Mouse (Mus musculus): ENCODE data around the gene Trappc1. TPM values are rescaled to one million over a fixed set of nuclear protein-coding genes. Genes with fewer than 3 reads are reported as not detected.
A peak's percentile ranks its signal among the peaks of the same experiment; 100 is the strongest.

Gene Trappc1
- total and polyA plus RNA-seq, 3 experiments: 58.6 to 89.8 TPM; not detected in 1

GRCm38 (mm10) chr11:69366157-69366854 lies 42.5 kb downstream of the Trappc1 start (continued):
- TF ChIP-seq RCOR1 (IDR thresholded peaks at IDR 0.05; ENCODE audit: low read depth, low read length) (peak; percentile 88), MXI1 (IDR thresholded peaks at IDR 0.05; ENCODE audit: low read depth, low read length) (peak; percentile 45; the same call in 1 of the 2 replicates), RAD21 (IDR thresholded peaks at IDR 0.05; ENCODE audit: low read depth, low read length) (no peak), MYB (IDR thresholded peaks at IDR 0.05; ENCODE audit: low read depth, low read length) (no peak; the same call in 1 of the 2 replicates), HCFC1 (IDR thresholded peaks at IDR 0.05; ENCODE audit: low read depth, low read length) (peak; percentile 74), CHD2 (IDR thresholded peaks at IDR 0.05; ENCODE audit: low read length) (no peak), ELF1 (IDR thresholded peaks at IDR 0.05; ENCODE audit: low read depth, low read length) (peak; percentile 59; the same call in 1 of the 2 replicates), ZC3H11A (IDR thresholded peaks at IDR 0.05; ENCODE audit: low read depth, low read length) (no peak), POLR2AphosphoS5 (IDR thresholded peaks at IDR 0.05; ENCODE audit: borderline replicate concordance, low read depth, low read length) (no peak), USF2 (IDR thresholded peaks at IDR 0.05; ENCODE audit: borderline replicate concordance in 1 of 2, insufficient read depth in 1 of 2, low read depth in 1 of 2, low read length in 2 of 2) (no peak), MEF2A (IDR thresholded peaks at IDR 0.05; ENCODE audit: extremely low read depth, insufficient replicate concordance, low read depth, low read length, poor library complexity, severe bottlenecking) (0 out of 2 replicates have a peak, but pooled peaks have one; percentile 18), GABPA (IDR thresholded peaks at IDR 0.05; ENCODE audit: low read depth, low read length) (no peak), E2F4 (IDR thresholded peaks at IDR 0.05; ENCODE audit: borderline replicate concordance, low read depth, low read length) (no peak), GATA1 (IDR thresholded peaks at IDR 0.05; ENCODE audit: low read depth, low read length) (peak; percentile 94), ZNF384 (IDR thresholded peaks at IDR 0.05; ENCODE audit: low read depth, low read length) (peak; percentile 95), TAL1 (IDR thresholded peaks at IDR 0.05; ENCODE audit: low read length) (no peak), USF1 (IDR thresholded peaks at IDR 0.05; ENCODE audit: low read depth, low read length) (0 out of 2 replicates have a peak, but pooled peaks have one; percentile 10), ZMIZ1 (IDR thresholded peaks at IDR 0.05; ENCODE audit: low read depth, low read length) (no peak), MAX (IDR thresholded peaks at IDR 0.05; ENCODE audit: low read length) (no peak; the same call in none of the 2 replicates), NELFE (IDR thresholded peaks at IDR 0.05; ENCODE audit: low read depth, low read length) (peak; percentile 23; the same call in 1 of the 2 replicates), ETS1 (IDR thresholded peaks at IDR 0.05; ENCODE audit: low read depth, low read length) (peak; percentile 82), MAZ (IDR thresholded peaks at IDR 0.05; ENCODE audit: low read depth, low read length) (peak; percentile 94), CHD1 (IDR thresholded peaks at IDR 0.05; ENCODE audit: low read depth, low read length) (no peak)

All from MEL (cell line).